Mouse (Mus musculus): ENCODE results near the gene Gm49486.
A peak's percentile ranks its signal among the peaks of the same experiment; 100 is the strongest.

The Gm49486 gene

GRCm38 (mm10) chr15:79270317-79271123, 41.3 kb downstream of the Gm49486 start:
- peak; percentile 40 to 69 for DNase-seq (ENCODE audit: low spot score in 2 of 2)

- DNase-seq (ENCODE audit: low spot score in 2 of 2), result peak; percentile 40 to 61
Measured at GRCm38 (mm10) chr15:79271124-79271746, 42.0 kb downstream of the Gm49486 start.

GRCm38 (mm10) chr15:79273020-79273419, 43.8 kb downstream of the Gm49486 start:
- no peak for DNase-seq (ENCODE audit: low spot score in 2 of 2)

- DNase-seq (ENCODE audit: low spot score in 2 of 2), result no peak
Measured at GRCm38 (mm10) chr15:79277728-79278127, 48.5 kb downstream of the Gm49486 start.

- peak; percentile 22 to 40 for DNase-seq (ENCODE audit: low spot score in 2 of 2)
Measured at GRCm38 (mm10) chr15:79280209-79280608, 51.0 kb downstream of the Gm49486 start.

GRCm38 (mm10) chr15:79280850-79281249, 51.7 kb downstream of the Gm49486 start:
- DNase-seq (ENCODE audit: low spot score in 2 of 2), result no peak

GRCm38 (mm10) chr15:79281389-79281788, 52.2 kb downstream of the Gm49486 start:
- peak; percentile 13 to 24 for DNase-seq (ENCODE audit: low spot score in 2 of 2)

- DNase-seq (ENCODE audit: low spot score in 2 of 2), result no peak
Measured at GRCm38 (mm10) chr15:79282434-79282833, 53.2 kb downstream of the Gm49486 start.

- no peak for DNase-seq (ENCODE audit: low spot score in 2 of 2)
Measured at GRCm38 (mm10) chr15:79283371-79283770, 54.2 kb downstream of the Gm49486 start.

GRCm38 (mm10) chr15:79285399-79285798, 56.2 kb downstream of the Gm49486 start, which contains the start of gene Baiap2l2:
Gene Baiap2l2 (minus strand): TSS chr15:79285537.
- DNase-seq (ENCODE audit: low spot score in 2 of 2), result no peak

- DNase-seq (ENCODE audit: low spot score in 2 of 2), result no peak
Measured at GRCm38 (mm10) chr15:79286141-79286540, 57.0 kb downstream of the Gm49486 start.

GRCm38 (mm10) chr15:79287091-79287490, 57.9 kb downstream of the Gm49486 start:
- no peak for DNase-seq (ENCODE audit: low spot score in 2 of 2)

- DNase-seq (ENCODE audit: low spot score in 2 of 2), result no peak
Measured at GRCm38 (mm10) chr15:79288387-79288786, 59.2 kb downstream of the Gm49486 start.

- DNase-seq (ENCODE audit: low spot score in 2 of 2), result no peak
Measured at GRCm38 (mm10) chr15:79289441-79289840, 60.2 kb downstream of the Gm49486 start.

- DNase-seq (ENCODE audit: low spot score in 2 of 2), result no peak
Measured at GRCm38 (mm10) chr15:79290340-79290739, 61.1 kb downstream of the Gm49486 start.

GRCm38 (mm10) chr15:79292779-79293178, 63.6 kb downstream of the Gm49486 start:
- no peak for DNase-seq (ENCODE audit: low spot score in 2 of 2)

GRCm38 (mm10) chr15:79298553-79298952, 69.4 kb downstream of the Gm49486 start:
- DNase-seq (ENCODE audit: low spot score in 2 of 2), result no peak

GRCm38 (mm10) chr15:79299563-79300155, 70.5 kb downstream of the Gm49486 start:
- DNase-seq (ENCODE audit: low spot score in 2 of 2), result no peak

GRCm38 (mm10) chr15:79303725-79304124, 74.5 kb downstream of the Gm49486 start:
- DNase-seq (ENCODE audit: low spot score in 2 of 2), result no peak

GRCm38 (mm10) chr15:79304832-79305231, 75.6 kb downstream of the Gm49486 start:
- DNase-seq (ENCODE audit: low spot score in 2 of 2), result no peak

GRCm38 (mm10) chr15:79306043-79306637, 76.9 kb downstream of the Gm49486 start:
- DNase-seq (ENCODE audit: low spot score in 2 of 2), result no peak
